Comparison of ENCODE assay signal across 27 mouse cellular contexts in the genomic region with DNA sequence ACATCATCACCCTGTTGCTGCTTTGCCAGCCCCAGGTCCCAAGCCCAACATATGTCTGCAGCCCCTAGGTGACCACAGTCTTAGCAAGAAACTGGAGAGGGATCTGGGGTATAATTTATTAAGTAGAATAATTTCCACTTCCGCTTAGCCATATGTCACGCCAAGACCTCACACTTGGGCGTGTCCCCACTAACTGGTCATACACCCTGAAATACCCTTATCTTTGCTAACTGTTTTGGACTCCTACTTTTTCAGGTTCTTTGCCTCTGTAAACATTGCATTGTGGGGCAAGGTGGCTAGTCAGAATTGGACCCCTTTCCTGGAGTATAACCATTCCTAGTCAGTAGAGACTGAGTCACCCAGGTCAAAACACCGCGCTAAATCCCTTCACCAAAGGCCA.
"Had no signal": no experiment of that assay in that cellular context is flagged by ENCODE, and none has a peak within 500 bp of the region (broad histone marks: within the 10 kb centered on the region; RNA-seq: fewer than 3 reads in every experiment).

No protein-coding gene starts in this region.

- H3K36me3 ChIP-seq: heart, embryonic 13.5 days; heart, embryonic 15.5 days; hindbrain, embryonic 12.5 days; intestine, embryonic 15.5 days; limb, embryonic 10.5 days; limb, embryonic 12.5 days; liver, embryonic 13.5 days; liver, embryonic 15.5 days had no signal

- H3K9me3 ChIP-seq: heart, embryonic 13.5 days; heart, embryonic 15.5 days; hindbrain, embryonic 10.5 days; hindbrain, embryonic 12.5 days; intestine, embryonic 15.5 days; limb, embryonic 10.5 days; limb, embryonic 12.5 days; liver, embryonic 13.5 days; liver, embryonic 15.5 days had no signal

- H3K27ac ChIP-seq: heart, adult 2 months; hindbrain, embryonic 12.5 days; hindbrain, embryonic 14.5 days; intestine, embryonic 15.5 days; limb, embryonic 10.5 days; limb, embryonic 12.5 days; liver, embryonic 13.5 days had no signal

- ATAC-seq: hindbrain, embryonic 16.5 days; inflammation-experienced regulatory T-cells, adult 6 months; intestine, embryonic 15.5 days had no signal

- DNase-seq: gastrocnemius, postnatal 14 days; gastrocnemius, postnatal 36 days; heart, adult 11 months; heart, adult 2 months; heart, postnatal 4 days; kidney, adult 11 months; kidney, adult 2 months; kidney, adult 9 months; kidney, postnatal 10 days; kidney, postnatal 25 days; kidney, postnatal 4 days; liver; liver, embryonic 13.5 days had no signal

- H3K4me2 ChIP-seq: heart, embryonic 11.5 days; heart, embryonic 13.5 days; heart, embryonic 15.5 days; hindbrain, embryonic 12.5 days; hindbrain, embryonic 14.5 days; intestine, embryonic 15.5 days; limb, embryonic 12.5 days; liver, embryonic 11.5 days; liver, embryonic 13.5 days; liver, embryonic 15.5 days had no signal

- H3K4me3 ChIP-seq: heart, adult 2 months; heart, embryonic 13.5 days; heart, embryonic 15.5 days; hindbrain, embryonic 10.5 days; hindbrain, embryonic 12.5 days; intestine, embryonic 15.5 days; left cerebral cortex, adult 2 months; limb, embryonic 10.5 days; limb, embryonic 12.5 days; liver, embryonic 13.5 days; liver, embryonic 15.5 days had no signal

- H3K27me3 ChIP-seq: heart, embryonic 15.5 days; hindbrain, embryonic 12.5 days; intestine, embryonic 15.5 days; limb, embryonic 12.5 days; liver, embryonic 13.5 days; liver, embryonic 15.5 days had no signal

- H3K9ac ChIP-seq: heart, embryonic 13.5 days; heart, embryonic 15.5 days; hindbrain, embryonic 12.5 days; hindbrain, embryonic 14.5 days; intestine, embryonic 15.5 days; limb, embryonic 12.5 days; liver, embryonic 13.5 days; liver, embryonic 15.5 days had no signal
